Mouse (Mus musculus): ENCODE measurements around the gene Gfpt2. TPM values are rescaled to one million over a fixed set of nuclear protein-coding genes. Genes with fewer than 3 reads are reported as not detected.
"Not testable (repeated sequence)": the region's sequence is repeated elsewhere in the genome, so short reads cannot be mapped to it uniquely, and the experiment has no call there.

Gfpt2 gene
- 1 to 10 TPM in 1 of 2 experiments, under 1 TPM in 1; 0.83 to 1.1 TPM for polyA plus RNA-seq (2017; shearing (Covaris generic))

DNA sequence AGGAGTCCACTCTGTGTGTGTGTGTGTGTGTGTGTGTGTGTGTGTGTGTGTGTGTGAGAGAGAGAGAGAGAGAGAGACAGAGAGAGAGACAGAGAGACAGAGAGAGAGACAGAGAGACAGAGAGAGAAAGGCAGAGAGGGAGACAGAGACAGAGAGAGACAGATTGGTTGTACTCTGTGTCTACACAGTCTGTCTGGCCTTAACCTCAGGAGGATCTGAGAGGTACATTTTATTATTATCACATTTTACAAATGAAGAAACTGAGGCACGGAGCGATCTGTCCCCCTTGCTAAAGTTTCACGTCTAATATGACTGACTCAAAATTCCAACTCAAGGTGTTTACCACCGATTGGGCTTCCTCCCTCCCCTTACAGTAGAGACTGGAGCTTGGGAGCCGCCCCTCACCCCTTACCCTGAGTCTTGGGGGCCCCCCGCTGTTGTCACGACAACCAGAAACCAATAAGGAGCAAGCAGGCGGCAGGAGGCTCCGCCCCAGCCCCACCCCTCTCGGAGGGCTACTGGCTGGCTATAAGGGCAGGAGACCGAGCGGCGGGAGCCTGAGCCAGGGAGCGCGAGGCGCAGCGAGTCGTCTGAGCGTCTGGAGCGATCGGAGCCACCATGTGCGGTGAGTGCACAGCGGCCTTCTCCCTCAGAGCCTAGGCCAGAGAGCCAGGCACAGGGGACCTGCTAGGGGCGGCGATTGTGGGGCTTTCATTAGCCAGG is at the start of gene Gfpt2:
Gene Gfpt2 (plus strand): TSS at position 560 of the 723 bp plus-strand sequence.
- peak; percentile 40 for ATAC-seq

DNA sequence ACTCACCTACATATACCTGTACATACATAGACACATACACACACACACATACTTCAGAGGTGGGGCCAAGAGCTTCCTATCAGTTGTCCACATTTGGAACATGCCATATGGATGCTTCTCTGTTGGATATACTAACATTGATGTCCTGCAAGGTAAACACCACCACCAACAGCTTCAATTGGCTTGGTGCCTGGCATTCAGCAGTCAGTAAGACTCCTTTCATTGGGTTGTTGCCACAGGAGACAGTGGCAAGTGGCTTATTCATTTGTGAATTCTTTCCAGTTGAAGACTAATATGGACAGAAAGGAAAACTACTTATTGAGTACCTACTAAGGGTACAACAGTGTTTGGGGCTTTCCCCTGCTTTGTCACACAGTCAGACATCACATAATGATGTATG is 49.0 kb upstream of the Gfpt2 start:
- ATAC-seq: no peak

DNA sequence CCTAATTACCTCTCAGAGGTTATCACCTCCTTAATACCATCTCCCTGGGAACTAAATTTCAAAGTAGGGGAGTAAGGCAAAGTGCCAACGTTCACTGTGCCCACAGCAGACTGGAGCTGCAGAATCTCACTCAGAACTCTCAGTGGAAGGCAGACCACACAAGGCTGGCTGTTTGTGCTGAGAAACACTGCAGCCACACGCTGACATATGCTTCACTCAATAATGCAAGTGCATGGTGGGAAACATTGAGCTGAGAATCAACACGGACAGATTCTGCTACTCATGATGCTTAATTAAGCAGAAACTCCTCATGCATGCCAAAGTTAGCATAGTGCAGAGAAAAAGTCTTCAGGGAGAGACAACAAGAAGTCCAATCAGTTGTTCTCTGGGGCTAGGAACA is 48.1 kb upstream of the Gfpt2 start:
- ATAC-seq: no peak

DNA sequence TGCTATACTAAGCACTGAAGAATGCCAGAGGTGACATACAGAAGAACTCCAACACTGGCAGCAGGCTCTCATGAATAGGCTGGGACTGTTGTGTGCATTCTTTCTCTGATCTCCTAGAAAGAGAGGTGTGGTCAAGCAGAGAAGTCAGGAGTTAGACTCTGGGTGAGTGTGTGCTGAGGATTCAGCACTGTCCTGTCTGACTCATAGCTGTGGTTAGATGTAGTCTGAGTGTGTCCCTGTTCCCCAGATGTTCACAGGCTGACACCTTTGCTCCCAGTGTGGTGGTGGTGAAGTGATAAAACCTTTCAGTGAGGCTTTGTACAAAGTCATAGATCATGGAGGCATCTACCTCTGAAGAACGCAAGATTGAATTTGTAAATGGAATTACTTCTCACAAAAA is 47.2 kb upstream of the Gfpt2 start:
- ATAC-seq: no peak

DNA sequence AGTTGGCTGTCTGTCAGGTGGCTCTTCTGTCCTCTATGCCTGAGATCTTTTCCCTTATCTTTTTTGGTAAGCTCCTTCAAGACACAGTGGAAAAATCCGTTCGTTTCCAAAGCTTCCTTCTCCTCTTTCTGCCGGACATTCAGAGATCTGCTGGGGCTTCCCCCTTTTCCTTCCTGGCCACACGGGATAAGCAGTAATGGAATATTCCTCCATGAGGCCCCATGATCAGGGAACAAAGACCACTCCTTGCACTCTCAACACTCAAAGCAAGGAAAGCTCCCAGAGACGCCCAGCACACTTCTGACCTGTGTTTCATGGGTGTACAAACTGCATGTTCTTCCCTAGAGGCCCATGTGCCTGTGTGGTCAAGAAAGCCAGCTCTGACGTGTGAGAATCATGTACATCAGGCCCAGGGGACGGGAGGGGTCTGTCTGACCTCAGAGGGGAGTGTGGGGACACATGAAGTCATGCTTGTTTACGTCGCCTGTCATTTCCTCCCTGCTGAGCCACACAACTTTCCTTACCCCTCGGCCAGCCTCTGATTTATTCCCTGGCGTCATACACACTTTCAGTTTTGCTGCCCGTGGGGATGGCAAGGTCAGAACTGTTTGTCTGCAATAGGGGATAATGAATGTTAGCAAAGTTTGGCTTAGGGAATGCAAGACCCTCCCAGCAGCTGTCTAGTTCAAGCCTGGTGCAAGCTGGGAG is 38.9 kb upstream of the Gfpt2 start:
- ATAC-seq: no peak

DNA sequence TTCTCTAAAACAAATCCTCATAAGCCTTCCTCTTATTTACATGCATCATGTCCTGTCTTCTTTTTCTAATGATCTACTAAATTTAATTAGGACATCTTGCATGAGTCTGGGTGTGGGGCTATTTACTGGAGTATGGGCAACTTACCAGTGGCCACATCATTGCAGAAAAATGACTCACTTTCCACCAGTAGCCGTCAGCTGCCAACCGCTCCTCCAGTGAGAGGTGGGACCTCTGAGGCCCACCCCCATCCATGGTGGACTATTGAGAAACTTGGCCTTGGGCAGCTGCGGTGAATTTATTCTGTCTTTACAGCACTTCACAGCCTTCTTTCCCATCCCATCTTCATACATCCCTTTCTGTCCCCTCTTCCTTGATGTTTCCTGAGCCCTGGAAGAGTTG is 35.9 kb upstream of the Gfpt2 start:
- no peak for ATAC-seq

DNA sequence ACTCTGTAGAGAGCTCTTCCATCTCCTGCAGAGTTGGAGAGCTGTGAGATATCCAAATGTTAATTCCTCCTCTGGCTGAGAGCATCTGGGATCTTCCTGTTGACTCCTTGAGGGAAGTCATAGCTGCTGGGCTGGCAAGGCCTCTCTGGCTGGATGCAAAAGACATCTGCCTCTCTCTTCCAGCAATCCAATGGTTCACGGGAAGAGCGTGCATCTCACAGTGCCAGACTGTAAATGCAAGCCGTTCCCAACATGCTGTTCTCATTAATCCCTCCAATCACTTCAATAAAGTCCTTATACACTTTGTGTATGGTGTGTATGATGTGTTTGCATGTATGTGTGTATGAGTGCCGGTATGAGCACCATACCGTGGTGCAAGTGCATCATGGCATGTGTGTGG is 32.8 kb upstream of the Gfpt2 start:
- no peak for ATAC-seq

DNA sequence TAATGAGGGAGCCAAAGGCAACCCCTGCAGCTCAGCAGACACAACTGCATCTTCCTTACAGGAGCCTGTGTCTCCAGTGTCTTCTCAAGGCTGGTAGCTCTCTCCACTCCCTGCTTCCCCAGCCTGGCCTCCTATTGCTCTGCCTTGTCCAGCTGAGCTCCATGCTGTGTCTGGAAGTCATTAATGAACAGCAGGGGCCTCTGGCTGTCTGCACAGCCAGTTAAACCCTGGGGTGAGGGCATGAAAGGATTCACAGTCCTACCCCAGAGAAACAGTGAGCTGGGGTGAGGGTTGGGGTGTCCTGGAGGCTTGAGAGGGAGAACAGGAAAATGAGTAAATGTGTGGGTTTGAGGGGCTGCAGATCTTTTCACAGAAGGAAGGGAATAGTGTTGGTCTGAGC is 30.4 kb upstream of the Gfpt2 start:
- no peak for ATAC-seq

DNA sequence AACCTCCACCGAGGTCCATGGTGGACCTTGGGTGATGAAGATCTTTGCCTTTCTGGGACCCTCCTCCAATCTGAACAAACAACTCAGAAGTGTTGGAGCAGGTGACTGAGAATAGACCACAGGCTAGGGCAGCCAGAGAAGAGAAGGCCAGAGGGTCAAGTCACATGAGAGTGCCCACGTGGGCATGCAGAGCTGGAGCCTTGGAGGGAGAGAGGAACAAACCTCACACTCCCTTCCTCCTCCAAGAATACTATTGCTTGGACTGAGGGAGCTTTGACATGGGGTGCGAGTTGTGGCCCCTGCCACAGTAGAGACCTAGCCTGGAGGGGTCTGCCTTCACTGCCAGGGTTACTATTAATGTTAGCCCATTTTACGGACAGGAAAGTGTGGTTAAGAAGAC is 30.0 kb upstream of the Gfpt2 start:
- no peak for ATAC-seq

DNA sequence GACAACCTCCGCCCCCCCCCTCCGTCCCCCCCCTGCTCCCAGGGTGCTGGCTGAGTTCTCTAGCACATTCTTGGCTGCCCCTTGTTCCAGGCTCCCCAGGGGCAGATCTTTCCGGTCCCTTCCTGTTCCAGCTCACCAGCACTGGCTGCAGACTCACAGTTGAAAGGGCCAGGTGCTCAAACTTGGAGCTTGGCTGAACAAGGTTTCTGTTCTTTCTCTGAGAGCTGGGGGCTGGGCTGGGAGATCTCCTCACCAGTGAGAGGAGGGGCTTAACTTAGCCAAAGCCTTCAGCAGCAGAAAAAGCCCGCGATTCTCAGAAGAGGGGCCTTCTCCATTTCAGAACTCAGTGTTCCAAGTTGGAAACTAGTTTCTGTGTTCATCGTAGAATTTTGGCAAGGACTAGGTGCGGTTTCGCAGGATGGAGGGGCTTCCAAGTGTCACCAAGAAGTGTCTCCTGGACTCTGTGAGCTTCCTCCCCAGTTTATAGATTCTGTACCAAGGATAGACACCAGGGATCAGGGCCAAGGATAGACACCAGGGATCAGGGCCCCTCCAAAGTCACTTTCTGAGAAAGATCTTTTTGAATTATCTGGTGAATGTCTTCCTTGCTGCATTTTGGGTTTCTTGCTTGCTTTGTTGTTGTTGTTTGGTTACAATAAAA is 29.2 kb upstream of the Gfpt2 start:
- ATAC-seq: no peak

DNA sequence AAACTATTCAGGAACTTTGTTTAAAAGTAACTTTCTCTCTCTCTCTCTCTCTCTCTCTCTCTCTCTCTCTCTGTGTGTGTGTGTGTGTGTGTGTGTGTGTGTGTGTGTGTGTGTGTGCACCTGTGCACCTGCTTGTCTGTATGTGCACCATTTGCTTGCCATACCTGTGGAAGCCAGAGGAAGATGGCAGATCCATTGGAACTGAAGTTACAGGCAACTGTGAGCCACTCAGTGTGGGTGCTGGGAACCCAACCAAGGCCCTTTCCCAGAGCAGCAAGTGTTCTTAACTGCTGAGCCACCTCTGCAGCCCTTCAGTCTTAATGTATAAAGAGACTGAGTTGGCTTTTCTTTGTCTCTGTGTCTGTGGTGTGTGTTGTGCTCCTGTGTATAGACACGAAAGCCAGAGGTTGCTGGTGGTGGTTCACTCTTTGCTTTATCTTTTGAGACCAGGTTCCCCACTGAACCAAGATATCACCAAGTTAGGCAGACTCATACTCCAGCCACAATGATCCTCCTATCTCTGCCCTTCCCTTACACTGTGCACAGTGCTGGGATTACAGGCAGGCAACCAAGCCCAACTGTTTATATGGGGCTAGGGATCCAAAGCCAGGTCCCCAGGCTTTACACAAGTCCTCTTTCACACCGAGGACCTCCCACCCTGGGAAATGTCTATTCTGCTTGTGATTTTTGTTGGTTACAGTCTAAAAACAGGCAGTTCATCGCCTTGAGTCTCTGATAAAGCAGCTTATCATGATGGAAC is 28.4 kb upstream of the Gfpt2 start:
- no peak for ATAC-seq

DNA sequence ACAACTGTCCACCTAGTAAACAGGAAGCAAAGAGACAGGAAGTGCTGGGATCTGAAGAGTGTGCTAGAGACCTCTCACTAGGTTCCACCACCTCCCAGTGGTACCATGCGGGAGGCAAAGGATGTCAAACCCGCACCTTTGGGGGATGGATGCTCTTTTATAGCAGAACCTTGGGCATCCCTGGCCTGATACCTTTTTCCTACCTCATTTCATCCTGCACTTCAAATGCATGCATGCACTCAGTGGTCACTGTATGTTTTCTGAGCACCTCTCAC is 27.9 kb upstream of the Gfpt2 start:
- no peak for ATAC-seq

DNA sequence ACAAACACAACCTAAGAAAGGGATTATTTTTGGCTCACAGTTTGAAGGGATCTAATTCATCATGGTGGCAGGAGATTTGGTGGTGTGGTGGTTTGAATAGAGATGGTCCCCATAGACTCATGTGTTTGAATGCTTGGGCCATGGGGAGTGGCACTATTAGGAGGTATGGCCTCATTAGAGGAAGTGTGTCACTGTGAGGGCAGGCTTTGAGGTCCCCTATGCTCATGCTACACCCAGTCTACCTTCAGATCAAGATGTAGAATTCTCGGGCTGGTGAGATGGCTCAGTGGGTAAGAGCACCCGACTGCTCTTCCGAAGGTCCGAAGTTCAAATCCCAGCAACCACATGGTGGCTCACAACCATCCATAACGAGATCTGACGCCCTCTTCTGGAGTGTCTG is 26.5 kb upstream of the Gfpt2 start:
- not testable (repeated sequence) for ATAC-seq

DNA sequence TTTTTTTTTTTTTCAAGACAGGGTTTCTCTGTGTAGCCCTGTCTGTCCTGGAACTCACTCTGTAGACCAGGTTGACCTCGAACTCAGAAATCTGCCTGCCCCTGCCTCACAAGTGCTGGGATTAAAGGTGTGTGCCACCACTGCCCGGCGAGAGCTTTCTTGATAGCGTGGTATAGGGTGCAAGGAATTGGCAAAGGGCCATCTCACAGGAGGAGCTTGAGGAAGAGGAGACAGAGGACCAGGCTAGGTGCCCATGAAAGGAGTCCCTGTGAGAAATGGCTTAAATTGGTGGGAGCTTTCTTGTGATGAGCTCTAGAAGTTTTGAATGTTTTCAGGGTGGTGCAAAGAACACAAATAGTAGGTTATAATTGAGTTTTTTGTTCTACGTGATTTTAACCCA is 25.2 kb upstream of the Gfpt2 start:
- ATAC-seq: no peak

DNA sequence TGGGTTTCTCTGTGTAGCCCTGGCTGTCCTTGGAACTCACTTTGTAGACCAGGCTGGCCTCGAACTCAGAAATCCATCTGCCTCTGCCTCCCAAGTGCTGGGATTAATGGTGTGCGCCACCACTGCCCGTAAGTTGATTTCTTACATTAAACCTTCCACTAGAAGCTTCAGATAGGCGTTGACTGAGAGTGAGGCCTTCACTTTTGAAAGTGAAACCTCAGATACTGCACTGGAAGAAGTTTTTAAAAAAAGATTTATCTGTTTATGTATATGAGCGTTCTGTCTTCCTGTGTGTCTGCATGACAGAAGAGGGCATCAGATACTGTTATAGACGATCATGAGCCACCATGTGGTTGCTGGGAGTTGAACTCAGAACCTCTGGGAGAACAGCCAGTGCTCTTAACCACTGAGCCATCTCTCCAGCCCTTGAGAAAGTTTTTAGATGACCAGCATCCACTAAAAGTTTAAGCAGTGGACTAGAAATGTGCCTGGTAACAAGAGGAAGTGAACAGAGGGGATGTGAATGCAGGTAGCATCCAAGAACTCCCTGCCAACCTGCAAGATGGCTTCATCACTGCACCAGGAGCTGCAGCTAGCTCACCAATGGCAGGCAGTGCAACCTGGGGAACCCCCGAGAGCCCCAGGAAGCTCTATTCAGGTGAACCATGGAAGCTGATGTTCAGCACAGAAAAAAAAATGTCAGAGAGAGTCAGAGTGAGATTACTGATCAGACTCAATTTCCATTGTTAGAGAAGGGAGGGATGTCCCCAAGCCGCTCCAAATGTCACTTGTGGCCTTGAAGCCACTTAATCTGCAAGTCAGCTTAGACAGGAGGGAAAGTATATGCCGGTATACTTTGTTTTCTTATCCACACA is 23.1 kb upstream of the Gfpt2 start:
- peak; percentile 84 for ATAC-seq

DNA sequence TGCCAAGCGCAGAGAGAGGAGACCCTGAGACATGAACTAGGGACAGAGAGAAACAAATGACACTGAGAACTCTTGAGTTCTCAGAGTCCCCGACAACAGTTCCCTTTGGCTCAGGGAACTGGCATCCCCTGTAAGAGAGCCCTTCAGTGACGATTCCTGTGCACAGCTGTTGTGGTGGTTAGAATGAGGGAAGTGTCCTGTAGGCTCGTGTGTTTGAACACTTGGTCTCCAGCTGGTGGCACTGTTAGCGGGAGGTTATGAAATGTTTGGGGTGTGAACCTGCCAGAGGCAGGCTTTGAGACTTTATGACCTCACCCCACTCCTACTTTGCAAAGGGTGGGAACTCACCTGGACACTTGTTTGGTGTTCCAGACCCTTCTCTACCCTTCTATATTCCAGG is 21.7 kb upstream of the Gfpt2 start:
- no peak for ATAC-seq

DNA sequence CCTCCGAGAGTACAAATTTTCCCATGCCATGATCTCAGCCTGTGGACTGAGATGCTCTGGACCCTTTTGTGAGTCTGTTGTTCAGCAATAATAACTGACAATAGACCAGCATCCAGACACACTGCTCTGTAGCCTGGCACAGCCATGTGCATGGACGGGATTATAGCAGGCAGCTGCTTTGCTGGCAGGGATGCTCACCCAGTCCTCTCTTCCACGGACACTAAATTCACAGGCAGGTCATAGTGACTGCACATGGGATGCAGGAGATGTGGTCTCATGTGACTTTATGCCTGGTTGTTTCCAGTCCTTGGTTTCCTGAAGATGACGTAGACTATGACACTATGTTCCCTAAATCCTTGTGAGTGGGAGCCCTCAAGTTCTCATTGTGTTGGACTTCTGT is 19.1 kb upstream of the Gfpt2 start:
- ATAC-seq: no peak

DNA sequence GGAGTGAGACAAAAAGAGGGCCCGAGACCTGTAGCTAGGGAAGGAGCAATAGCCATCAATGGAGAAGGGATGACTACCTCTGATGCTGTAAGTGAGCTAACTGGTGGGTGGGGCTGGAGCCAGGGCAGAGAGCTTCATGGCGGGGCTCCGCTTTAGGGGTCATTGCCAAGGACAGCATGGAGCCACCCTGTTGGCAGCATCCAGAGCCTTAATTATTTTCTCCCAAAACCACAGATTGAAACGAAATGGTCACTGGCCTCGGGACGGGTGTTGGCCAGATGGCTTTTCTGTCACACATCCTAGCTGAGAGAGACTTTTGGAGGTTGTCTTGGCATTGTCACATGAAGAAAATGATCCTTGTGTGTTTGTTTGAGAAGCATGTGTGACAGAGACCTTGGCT is 15.1 kb upstream of the Gfpt2 start:
- ATAC-seq: no peak

DNA sequence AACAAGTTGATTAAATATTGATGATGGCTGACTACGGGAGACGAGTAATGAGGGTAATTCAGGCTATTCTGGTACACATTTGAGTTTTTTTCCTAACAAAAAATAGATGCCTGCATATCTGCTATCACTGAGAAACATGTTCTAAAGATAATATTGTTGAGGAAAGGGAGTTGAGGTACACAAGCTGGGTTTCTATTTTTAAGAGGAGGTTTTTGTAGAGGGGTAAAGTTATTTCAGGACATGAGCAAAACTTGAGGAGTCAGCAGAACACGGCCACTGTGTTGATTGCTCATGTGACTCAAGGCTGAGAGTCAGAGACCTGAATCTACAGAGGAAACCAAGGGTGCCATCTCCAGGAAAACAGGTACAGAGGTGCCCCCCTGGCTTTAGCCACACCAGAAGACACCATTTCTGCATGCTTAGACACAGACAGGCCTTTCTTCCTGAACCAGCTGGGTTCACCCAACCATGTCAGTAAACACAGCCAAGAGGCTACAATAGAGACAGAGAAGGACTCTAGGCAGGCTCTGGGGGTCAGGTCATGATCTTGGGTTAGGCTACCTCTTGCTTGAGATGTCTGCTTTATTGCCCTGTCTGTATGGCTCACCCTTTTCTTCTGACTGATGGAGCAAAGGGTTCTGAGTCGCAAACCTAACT is 13.7 kb upstream of the Gfpt2 start:
- no peak for ATAC-seq

DNA sequence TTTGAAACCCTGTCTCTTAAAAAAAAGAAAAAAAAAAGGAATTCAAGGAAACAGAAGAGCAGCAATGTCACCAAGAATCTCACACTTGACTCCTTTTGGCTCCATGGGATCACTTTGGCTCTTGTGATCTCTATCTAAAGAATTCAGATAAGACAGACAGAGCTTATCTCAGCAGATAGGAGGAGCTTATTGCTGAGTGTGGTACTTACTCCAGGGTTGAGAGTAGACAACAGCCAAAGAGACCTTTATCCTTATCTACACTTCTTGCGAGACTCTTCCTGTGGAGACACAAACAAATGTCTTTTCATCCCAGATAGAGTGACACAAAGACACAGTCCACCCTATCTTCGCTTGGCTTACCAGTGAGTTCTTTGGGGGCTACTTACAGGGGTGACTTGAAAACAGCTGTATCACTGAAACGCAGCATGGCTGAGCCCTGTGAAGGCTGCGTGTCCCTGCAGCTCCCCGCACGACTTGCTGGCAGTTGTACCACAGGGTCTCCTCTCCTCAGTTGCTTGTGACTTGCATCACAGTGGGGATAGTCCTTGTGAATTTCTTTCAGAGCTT is 12.1 kb upstream of the Gfpt2 start:
- no peak for ATAC-seq

DNA sequence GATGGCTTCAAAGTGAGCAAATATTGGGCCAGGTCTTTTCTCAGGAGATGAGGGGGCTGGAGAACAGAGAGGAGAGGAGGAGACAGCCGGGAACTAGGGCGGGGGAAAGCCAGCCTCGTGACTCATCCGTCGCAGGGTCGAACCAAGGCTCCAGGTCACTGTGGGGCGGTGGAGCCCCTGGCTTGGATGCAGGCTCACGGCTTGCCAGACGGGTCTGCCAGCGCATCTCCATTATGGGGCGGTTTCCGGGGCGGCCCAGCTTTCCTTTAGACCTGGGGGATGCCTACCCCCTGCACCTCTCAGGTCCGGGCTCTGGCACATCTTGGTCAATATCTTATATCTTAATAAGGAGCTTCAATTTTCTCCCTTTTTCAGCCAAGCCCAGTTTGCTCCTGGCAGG is 847 bp upstream of the Gfpt2 start:
- ATAC-seq: no peak
